Mouse (Mus musculus) spleen, adult 2 months (tissue): ENCODE data around the gene St6galnac3.

Experiments used
- CTCF ChIP-seq: fragments of 200-500 bp; IDR thresholded peaks from 2 replicates; pipeline ENCODE4 v1.5.1; 2011; ENCODE audit warnings: mild to moderate bottlenecking, inconsistent platforms; ENCODE audit not compliant: insufficient read depth, insufficient read length, insufficient replicate concordance; ENCODE audit errors: extremely low read depth
- POLR2A ChIP-seq: fragments of 200-500 bp; IDR thresholded peaks from 2 replicates; pipeline ENCODE4 v1.6.1; 2011; ENCODE audit warnings: low read depth, low read length, inconsistent platforms

GRCm38 (mm10) chr3:153749359-153749758 lies 24.4 kb upstream of the St6galnac3 start:
- TF ChIP-seq CTCF (no peak), POLR2A (no peak)
